Mouse (Mus musculus): ENCODE results near the gene Pygl. TPM values are rescaled to one million over a fixed set of nuclear protein-coding genes. Genes with fewer than 3 reads are reported as not detected.

The Pygl gene
- polyA plus RNA-seq, 1 experiment from 2014 or later, result 148 TPM

DNA sequence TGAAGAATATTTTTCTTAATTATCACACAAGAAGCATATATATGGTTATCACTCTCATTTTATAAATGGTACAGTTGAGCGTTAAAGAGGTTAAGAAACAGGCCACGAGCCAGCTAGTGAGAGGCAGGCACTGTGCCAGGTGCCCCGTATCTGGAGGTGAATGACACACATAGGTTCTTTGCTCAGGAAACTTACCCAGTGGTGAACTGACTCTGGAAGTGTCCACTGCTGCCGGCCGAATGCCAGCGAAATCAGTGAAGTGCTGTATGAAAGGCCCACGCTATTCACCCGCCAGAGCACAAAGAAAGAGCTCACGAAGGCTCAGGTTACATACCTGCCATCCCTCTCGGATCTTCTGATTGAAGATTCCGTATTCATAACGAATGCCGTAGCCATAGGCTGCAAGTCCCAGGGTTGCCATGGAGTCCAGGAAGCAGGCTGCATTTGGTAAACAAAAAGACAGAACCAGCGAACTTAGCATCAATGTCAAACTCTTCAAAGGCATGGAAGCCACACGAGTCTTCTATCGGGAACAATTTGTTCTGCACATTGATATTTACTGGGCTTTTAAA is 15.0 kb downstream of the Pygl start:
- no peak overlapping the region for H3K4me3 ChIP-seq (ENCODE audit: low read depth, low read length)
- H3K4me1 ChIP-seq (ENCODE audit: control insufficient read depth, low read depth, low read length), result no peaks in the 10 kb centered on the region
- H3K9me3 ChIP-seq (replicated peaks; ENCODE audit: control insufficient read depth, low read length), result no peaks in the 10 kb centered on the region
- WGBS (ENCODE audit: insufficient replicate concordance), result 79% methylated on average over 16 of the region's 16 CpGs
- no peak overlapping the region for H3K27ac ChIP-seq (ENCODE audit: low read length)
- peaks cover 11% of the 10 kb centered on the region for H3K36me3 ChIP-seq (ENCODE audit: control insufficient read depth, insufficient read depth)
- no peak overlapping the region for H3K9ac ChIP-seq (ENCODE audit: low read depth, low read length)
- no peak overlapping the region for H3K4me2 ChIP-seq (ENCODE audit: low read depth, low read length)
- H3K27me3 ChIP-seq (ENCODE audit: control insufficient read depth, insufficient read depth, low read depth, low read length), result no peaks in the 10 kb centered on the region
- no peak for ATAC-seq (ENCODE audit: low read depth)

DNA sequence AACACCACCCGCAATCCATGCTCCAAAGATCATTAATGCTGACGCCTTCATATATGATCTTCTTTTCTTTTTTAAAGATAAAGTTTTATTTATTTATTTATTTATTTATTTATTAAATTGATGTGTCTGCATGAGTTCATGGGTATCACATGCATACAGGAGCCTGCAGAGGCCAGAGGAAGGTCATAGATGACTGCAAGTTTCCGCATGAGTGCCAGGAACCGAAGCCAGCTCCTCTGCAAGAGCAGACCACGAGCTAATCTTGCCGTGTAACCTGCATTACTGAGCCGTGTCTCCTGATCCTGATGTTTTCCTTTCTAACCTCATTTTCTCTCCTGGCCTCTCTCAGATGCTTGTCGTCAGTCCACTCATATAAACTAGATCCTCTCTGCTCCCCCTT is 17.0 kb downstream of the Pygl start:
- Histone ChIP-seq H3K4me2 (ENCODE audit: low read depth, low read length) (no peak overlapping the region), H3K9ac (ENCODE audit: low read depth, low read length) (no peak overlapping the region), H3K27me3 (ENCODE audit: control insufficient read depth, insufficient read depth, low read depth, low read length) (no peaks in the 10 kb centered on the region), H3K4me1 (ENCODE audit: control insufficient read depth, low read depth, low read length) (no peaks in the 10 kb centered on the region), H3K9me3 (replicated peaks; ENCODE audit: control insufficient read depth, low read length) (no peaks in the 10 kb centered on the region), H3K4me3 (ENCODE audit: low read depth, low read length) (no peak overlapping the region), H3K36me3 (ENCODE audit: control insufficient read depth, insufficient read depth) (peaks cover 11% of the 10 kb centered on the region), H3K27ac (ENCODE audit: low read length) (no peak overlapping the region)
- ATAC-seq (ENCODE audit: low read depth), result no peak
- 73% methylated on average over 8 of the region's 8 CpGs for whole genome bisulfite sequencing (ENCODE audit: insufficient replicate concordance)

DNA sequence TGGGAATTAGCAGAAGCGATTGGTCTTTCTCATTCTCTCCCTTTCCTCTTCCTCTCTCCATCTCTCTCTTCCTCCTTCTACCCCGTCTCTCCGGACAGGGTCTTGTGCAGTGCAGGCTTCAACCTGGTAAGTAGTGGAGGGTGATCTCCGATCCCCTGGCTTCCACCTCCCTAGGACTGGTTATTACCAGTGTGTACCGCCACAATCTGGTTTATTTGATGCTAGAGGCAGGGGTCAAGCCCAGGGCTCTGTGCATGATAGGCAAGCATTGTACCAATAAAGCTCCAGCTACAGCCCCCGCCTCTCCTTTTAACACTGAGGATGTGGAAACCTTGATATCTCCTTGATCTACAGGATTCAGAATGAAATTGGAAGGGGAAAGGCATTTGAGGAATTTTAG is 17.7 kb downstream of the Pygl start:
- H3K9me3 ChIP-seq (replicated peaks; ENCODE audit: control insufficient read depth, low read length), result no peaks in the 10 kb centered on the region
- no peak overlapping the region for H3K4me2 ChIP-seq (ENCODE audit: low read depth, low read length)
- no peak for ATAC-seq (ENCODE audit: low read depth)
- H3K36me3 ChIP-seq (ENCODE audit: control insufficient read depth, insufficient read depth), result peaks cover 14% of the 10 kb centered on the region
- no peaks in the 10 kb centered on the region for H3K4me1 ChIP-seq (ENCODE audit: control insufficient read depth, low read depth, low read length)
- H3K27me3 ChIP-seq (ENCODE audit: control insufficient read depth, insufficient read depth, low read depth, low read length), result no peaks in the 10 kb centered on the region
- H3K4me3 ChIP-seq (ENCODE audit: low read depth, low read length), result no peak overlapping the region
- H3K27ac ChIP-seq (ENCODE audit: low read length), result no peak overlapping the region
- no peak overlapping the region for H3K9ac ChIP-seq (ENCODE audit: low read depth, low read length)
- WGBS (ENCODE audit: insufficient replicate concordance), result 81% methylated on average over 6 of the region's 6 CpGs

DNA sequence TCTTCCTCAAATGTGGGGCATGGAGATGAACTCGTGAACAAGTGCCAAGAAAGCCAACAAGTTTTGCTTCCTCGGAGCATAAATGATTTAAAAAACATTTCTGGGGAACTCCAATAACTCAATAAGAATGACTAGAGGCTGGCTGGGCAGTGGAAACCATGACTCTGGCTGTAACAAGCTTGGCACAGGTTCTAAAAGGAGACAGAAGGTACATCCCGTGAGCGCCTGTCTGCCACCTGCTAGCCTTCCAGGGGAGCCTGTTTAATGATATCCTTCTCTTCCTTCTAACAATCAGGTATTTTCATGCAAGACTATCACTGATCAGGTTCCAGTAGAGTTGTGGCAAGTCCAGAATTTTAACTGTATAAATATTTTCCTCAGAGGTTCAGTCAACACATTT is 18.8 kb downstream of the Pygl start:
- Histone ChIP-seq H3K27me3 (ENCODE audit: control insufficient read depth, insufficient read depth, low read depth, low read length) (no peaks in the 10 kb centered on the region), H3K4me1 (ENCODE audit: control insufficient read depth, low read depth, low read length) (no peaks in the 10 kb centered on the region), H3K9ac (ENCODE audit: low read depth, low read length) (no peak overlapping the region), H3K36me3 (ENCODE audit: control insufficient read depth, insufficient read depth) (peaks cover 13% of the 10 kb centered on the region), H3K9me3 (replicated peaks; ENCODE audit: control insufficient read depth, low read length) (no peaks in the 10 kb centered on the region), H3K4me3 (ENCODE audit: low read depth, low read length) (no peak overlapping the region), H3K4me2 (ENCODE audit: low read depth, low read length) (no peak overlapping the region), H3K27ac (ENCODE audit: low read length) (no peak overlapping the region)
- 71% methylated on average over 4 of the region's 4 CpGs for WGBS (ENCODE audit: insufficient replicate concordance)
- no peak for ATAC-seq (ENCODE audit: low read depth)

DNA sequence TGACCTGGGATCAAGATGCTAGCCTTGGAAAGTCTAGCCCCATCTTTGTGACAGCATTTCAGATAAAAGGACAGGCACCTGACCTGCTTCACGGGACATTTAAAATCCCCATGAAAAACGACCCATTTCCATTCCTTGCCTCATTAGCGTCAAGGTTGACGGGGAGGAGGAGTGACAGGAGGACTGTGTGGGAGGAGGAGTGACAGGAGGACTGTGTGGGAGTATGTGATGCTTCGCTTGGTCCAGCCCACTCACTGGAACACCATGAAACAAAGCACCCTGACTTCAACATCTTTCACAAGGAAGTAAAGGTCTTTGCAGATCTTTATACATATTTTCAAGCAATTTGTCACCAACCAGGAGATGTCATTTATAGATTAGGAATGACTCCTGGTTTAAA is 23.1 kb downstream of the Pygl start:
- no peak overlapping the region for H3K9ac ChIP-seq (ENCODE audit: low read depth, low read length)
- 58% methylated on average over 5 of the region's 5 CpGs for WGBS (ENCODE audit: insufficient replicate concordance)
- H3K36me3 ChIP-seq (ENCODE audit: control insufficient read depth, insufficient read depth), result peaks cover 22% of the 10 kb centered on the region

DNA sequence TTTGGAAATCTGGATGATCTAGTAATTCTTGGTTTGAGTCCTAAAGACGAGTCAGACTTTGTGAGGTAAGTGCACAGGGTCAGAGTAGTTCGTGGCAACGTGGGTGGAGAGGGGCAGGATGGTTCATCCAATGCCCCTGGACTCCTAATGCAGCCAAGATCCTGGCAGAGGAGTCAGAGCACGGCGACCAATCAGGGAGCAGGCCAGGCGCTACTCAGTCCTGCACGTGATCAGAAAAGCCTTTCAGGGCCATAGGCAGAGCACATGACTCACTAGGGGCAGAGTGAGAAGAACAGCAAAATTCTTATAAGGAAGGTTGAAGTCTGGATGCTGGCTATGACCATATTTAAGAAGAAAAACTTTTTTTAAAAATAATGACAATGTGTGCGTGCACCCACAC is 26.9 kb downstream of the Pygl start:
- no peaks in the 10 kb centered on the region for H3K9me3 ChIP-seq (replicated peaks; ENCODE audit: control insufficient read depth, low read length)
- peaks cover 35% of the 10 kb centered on the region for H3K36me3 ChIP-seq (ENCODE audit: control insufficient read depth, insufficient read depth)

More for the DNA sequence above, 23.1 kb downstream of the Pygl start:
- Histone ChIP-seq H3K4me3 (ENCODE audit: low read depth, low read length) (no peak overlapping the region), H3K4me1 (ENCODE audit: control insufficient read depth, low read depth, low read length) (no peaks in the 10 kb centered on the region), H3K27me3 (ENCODE audit: control insufficient read depth, insufficient read depth, low read depth, low read length) (no peaks in the 10 kb centered on the region), H3K27ac (ENCODE audit: low read length) (no peak overlapping the region), H3K4me2 (ENCODE audit: low read depth, low read length) (no peak overlapping the region), H3K9me3 (replicated peaks; ENCODE audit: control insufficient read depth, low read length) (no peaks in the 10 kb centered on the region)
- ATAC-seq (ENCODE audit: low read depth), result no peak

DNA sequence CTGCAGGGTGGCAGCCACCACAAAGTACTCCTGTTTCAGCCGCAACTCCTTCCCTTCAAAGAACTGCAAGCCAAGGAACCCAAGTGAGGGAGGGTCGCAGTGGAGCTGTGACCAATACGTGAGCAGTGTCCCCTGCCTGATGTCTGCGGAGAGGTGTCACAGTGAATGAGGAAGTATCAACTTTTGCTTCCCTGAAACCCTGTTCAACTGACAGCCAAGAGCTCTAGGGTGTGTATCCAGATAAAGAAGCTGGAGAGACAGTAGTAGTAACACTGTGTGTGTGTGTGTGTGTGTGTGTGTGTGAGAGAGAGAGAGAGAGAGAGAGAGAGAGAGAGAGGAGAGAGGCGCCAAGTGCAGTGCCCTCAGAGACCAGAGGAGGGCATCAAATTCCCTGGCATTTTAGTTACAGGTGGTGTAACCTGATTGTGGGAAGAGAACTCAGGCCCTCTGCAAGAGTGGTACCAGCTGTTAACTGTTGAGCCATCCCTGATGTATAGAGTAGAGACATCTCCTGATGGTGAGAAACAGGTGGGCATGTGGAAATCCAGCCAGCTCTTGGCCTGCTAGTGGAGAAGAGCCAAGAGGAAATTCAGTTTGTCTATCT is 29.3 kb downstream of the Pygl start:
- Histone ChIP-seq H3K27ac (ENCODE audit: low read length) (no peak overlapping the region), H3K36me3 (ENCODE audit: control insufficient read depth, insufficient read depth) (peaks cover 36% of the 10 kb centered on the region), H3K4me1 (ENCODE audit: control insufficient read depth, low read depth, low read length) (no peaks in the 10 kb centered on the region), H3K4me2 (ENCODE audit: low read depth, low read length) (no peak overlapping the region), H3K9ac (ENCODE audit: low read depth, low read length) (no peak overlapping the region), H3K4me3 (ENCODE audit: low read depth, low read length) (no peak overlapping the region), H3K27me3 (ENCODE audit: control insufficient read depth, insufficient read depth, low read depth, low read length) (no peaks in the 10 kb centered on the region), H3K9me3 (replicated peaks; ENCODE audit: control insufficient read depth, low read length) (no peaks in the 10 kb centered on the region)
- 34% methylated on average over 5 of the region's 5 CpGs for WGBS (ENCODE audit: insufficient replicate concordance)
- ATAC-seq (ENCODE audit: low read depth), result no peak

More for the DNA sequence above, 26.9 kb downstream of the Pygl start:
- no peak overlapping the region for H3K27ac ChIP-seq (ENCODE audit: low read length)
- WGBS (ENCODE audit: insufficient replicate concordance), result 73% methylated on average over 8 of the region's 8 CpGs
- H3K27me3 ChIP-seq (ENCODE audit: control insufficient read depth, insufficient read depth, low read depth, low read length), result no peaks in the 10 kb centered on the region
- ATAC-seq (ENCODE audit: low read depth), result no peak
- H3K4me3 ChIP-seq (ENCODE audit: low read depth, low read length), result no peak overlapping the region
- no peak overlapping the region for H3K9ac ChIP-seq (ENCODE audit: low read depth, low read length)
- no peak overlapping the region for H3K4me2 ChIP-seq (ENCODE audit: low read depth, low read length)
- no peaks in the 10 kb centered on the region for H3K4me1 ChIP-seq (ENCODE audit: control insufficient read depth, low read depth, low read length)

DNA sequence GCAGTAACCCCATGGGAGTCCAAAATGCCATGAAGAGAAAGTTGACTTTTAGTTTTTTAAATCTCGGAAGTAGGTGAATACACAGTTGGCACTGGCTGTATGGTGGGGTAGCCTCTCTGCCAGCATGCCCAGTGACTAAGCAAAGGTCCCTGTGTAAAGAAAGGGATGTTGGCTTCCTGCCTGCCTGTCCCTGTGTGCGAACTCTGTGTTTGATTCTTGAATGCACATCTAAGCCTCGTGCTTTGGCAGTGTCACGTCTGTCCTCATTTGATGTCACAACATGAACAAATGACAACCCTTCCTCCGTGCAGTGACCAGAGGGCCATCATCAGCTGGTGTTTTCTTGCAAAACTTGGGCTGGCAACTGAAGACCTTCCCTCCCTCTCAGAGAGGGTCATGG is 34.9 kb downstream of the Pygl start:
- H3K27me3 ChIP-seq (ENCODE audit: control insufficient read depth, insufficient read depth, low read depth, low read length), result no peaks in the 10 kb centered on the region
- no peak overlapping the region for H3K4me3 ChIP-seq (ENCODE audit: low read depth, low read length)
- H3K27ac ChIP-seq (ENCODE audit: low read length), result no peak overlapping the region
- H3K9ac ChIP-seq (ENCODE audit: low read depth, low read length), result no peak overlapping the region
- no peak overlapping the region for H3K4me2 ChIP-seq (ENCODE audit: low read depth, low read length)
- no peaks in the 10 kb centered on the region for H3K4me1 ChIP-seq (ENCODE audit: control insufficient read depth, low read depth, low read length)
- ATAC-seq (ENCODE audit: low read depth), result no peak
- 79% methylated on average over 5 of the region's 5 CpGs for WGBS (ENCODE audit: insufficient replicate concordance)
- H3K36me3 ChIP-seq (ENCODE audit: control insufficient read depth, insufficient read depth), result peaks cover 42% of the 10 kb centered on the region
- H3K9me3 ChIP-seq (replicated peaks; ENCODE audit: control insufficient read depth, low read length), result no peaks in the 10 kb centered on the region

DNA sequence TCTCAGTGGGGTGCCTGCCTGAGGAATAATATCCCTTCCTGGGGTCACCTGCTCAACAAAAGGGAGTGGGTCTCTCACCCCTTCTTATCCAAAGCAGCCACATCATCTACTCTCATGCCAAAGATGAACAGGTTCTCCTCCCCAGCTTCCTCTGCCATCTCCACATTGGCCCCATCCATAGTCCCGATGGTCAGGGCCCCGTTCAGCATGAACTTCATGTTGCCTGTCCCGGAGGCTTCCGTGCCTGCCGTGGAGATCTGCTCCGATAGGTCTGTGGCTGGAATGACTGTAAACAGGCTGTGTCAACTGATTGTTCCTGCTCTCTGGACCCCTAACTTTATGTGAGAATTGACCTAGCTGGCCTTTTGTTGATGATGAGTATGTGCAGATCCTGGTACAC is 35.9 kb downstream of the Pygl start:
- Histone ChIP-seq H3K27ac (ENCODE audit: low read length) (no peak overlapping the region), H3K9ac (ENCODE audit: low read depth, low read length) (no peak overlapping the region), H3K4me1 (ENCODE audit: control insufficient read depth, low read depth, low read length) (no peaks in the 10 kb centered on the region), H3K36me3 (ENCODE audit: control insufficient read depth, insufficient read depth) (peaks cover 37% of the 10 kb centered on the region), H3K9me3 (replicated peaks; ENCODE audit: control insufficient read depth, low read length) (no peaks in the 10 kb centered on the region), H3K27me3 (ENCODE audit: control insufficient read depth, insufficient read depth, low read depth, low read length) (no peaks in the 10 kb centered on the region), H3K4me2 (ENCODE audit: low read depth, low read length) (no peak overlapping the region), H3K4me3 (ENCODE audit: low read depth, low read length) (no peak overlapping the region)
- 83% methylated on average over 6 of the region's 6 CpGs for WGBS (ENCODE audit: insufficient replicate concordance)
- no peak for ATAC-seq (ENCODE audit: low read depth)

All from liver, embryonic 16.5 days (tissue).